8 mouse cellular contexts compared by ENCODE assay signal in genomic region chr15:100830682-100831081, GRCm38 (mm10). TPM values are rescaled to one million over a fixed set of nuclear protein-coding genes. Genes with fewer than 3 reads are reported as not detected.
DNase-seq lines count a peak whose midpoint lies in the region; ATAC-seq and TF ChIP-seq lines count a peak whose summit lies in the region.

No protein-coding gene starts in this region.

- peak; percentile 25 for DNase-seq in heart, postnatal 4 days
- no peak for DNase-seq in heart, postnatal 25 days (ENCODE audit: low spot score)
- DNase-seq in testis, postnatal 14 days (ENCODE audit: low spot score): no peak
- peak; percentile 32 for DNase-seq in embryo, embryonic 11 days
- peak; percentile 66 for DNase-seq in thymus, postnatal 4 days
- no peak for DNase-seq in ovary, postnatal 36 days (ENCODE audit: low spot score)
- no peak for DNase-seq in forebrain, embryonic 14.5 days (ENCODE audit: low spot score)

- H3K27ac ChIP-seq in testis, adult 2 months (ENCODE audit: control insufficient read depth, insufficient read depth, low read depth, low read length): no peak overlapping the region
- no peak overlapping the region for H3K27ac ChIP-seq in forebrain, embryonic 14.5 days (ENCODE audit: low read depth, low read length)

- H3K27me3 ChIP-seq in testis, adult 2 months (ENCODE audit: control insufficient read depth, insufficient read depth, low read length): no peaks in the 10 kb centered on the region
- H3K27me3 ChIP-seq in forebrain, embryonic 14.5 days (replicated peaks; ENCODE audit: control insufficient read depth, insufficient read depth, low read length): no peaks in the 10 kb centered on the region

- no peak overlapping the region for H3K9ac ChIP-seq in forebrain, embryonic 14.5 days (ENCODE audit: low read length)

- intact Hi-C loops in heart, postnatal 25 days (cut with DNase I): no loop called here

- TF ChIP-seq POLR2A in testis, adult 2 months (IDR thresholded peaks at IDR 0.05; ENCODE audit: control insufficient read depth, low read depth, low read length): no peak

- no peak overlapping the region for H3K4me3 ChIP-seq in testis, adult 2 months (ENCODE audit: control insufficient read depth, low read depth, low read length)
- H3K4me3 ChIP-seq in forebrain, embryonic 14.5 days (ENCODE audit: low read depth, low read length): no peak overlapping the region

- H3K4me2 ChIP-seq in forebrain, embryonic 14.5 days (ENCODE audit: low read length): no peak overlapping the region

- no peaks in the 10 kb centered on the region for H3K9me3 ChIP-seq in forebrain, embryonic 14.5 days (replicated peaks; ENCODE audit: control insufficient read depth, low read length)

- H3K4me1 ChIP-seq in testis, adult 2 months (ENCODE audit: control insufficient read depth, insufficient read depth, low read length): peaks cover 3% of the 10 kb centered on the region
- H3K4me1 ChIP-seq in forebrain, embryonic 14.5 days (ENCODE audit: control insufficient read depth, insufficient read depth, low read length): no peaks in the 10 kb centered on the region

- WGBS in forebrain, embryonic 14.5 days: 52% methylated on average over 6 of the region's 6 CpGs

- no peaks in the 10 kb centered on the region for H3K36me3 ChIP-seq in testis, adult 2 months (ENCODE audit: control insufficient read depth, insufficient read depth, low read length)
- no peaks in the 10 kb centered on the region for H3K36me3 ChIP-seq in forebrain, embryonic 14.5 days (ENCODE audit: control insufficient read depth, insufficient read depth, low read length)

- no peak for ATAC-seq in forebrain, embryonic 14.5 days

- peak; percentile 22; the same call in 1 of the 2 replicates for TF ChIP-seq CTCF in testis, adult 2 months (IDR thresholded peaks at IDR 0.05; ENCODE audit: control insufficient read depth, insufficient read depth, insufficient replicate concordance, low read depth, low read length)

RNA-seq across cellular contexts. Expression of gene Scn8a, which starts 39.0 kb away (rescaled TPM):
- under 1 TPM; 0.50 to 0.83 TPM for total RNA-seq in heart, postnatal 4 days (2021)
- total RNA-seq in heart, postnatal 25 days (2021): under 1 TPM; 0.18 to 0.25 TPM
- polyA plus RNA-seq in testis, adult 2 months (2012; rRNA removed): 3.4 and 4.0 TPM in 2 replicates
- polyA plus RNA-seq in forebrain, embryonic 14.5 days (2014; fragmentation: Nextera tagmentation; extraction: Ambion mirVana): 6.8 and 12.5 TPM in 2 replicates

Comparison
In these comparisons a context has a peak if more than half of its experiments do, and no peak if none do; other contexts are left out.
1. DNase-seq: peak in heart, postnatal 4 days (single experiment), embryo, embryonic 11 days (single experiment) and thymus, postnatal 4 days (single experiment); none in heart, postnatal 25 days (single experiment), testis, postnatal 14 days (single experiment), ovary, postnatal 36 days (single experiment) and forebrain, embryonic 14.5 days (single experiment).